Mouse (Mus musculus) kidney, adult 2 months (tissue): ENCODE measurements at regions not wholly inside any gene's neighbourhood (a gene's known extent, or its start where the extent isn't known, plus 50 kb on each side); places are given as distances from the start of the nearest gene placed in this dataset.

ENCODE experiments used
- DNase-seq: peaks from one replicate; pipeline ENCODE4 v3.0.0; 2021
- H3K27ac ChIP-seq: fragments of 200-500 bp; 2 replicates; pipeline ENCODE4 v1.5.1; 2012; ENCODE audit warnings: low read depth, low read length, control low read depth, inconsistent platforms; ENCODE audit not compliant: insufficient read depth
- H3K27me3 ChIP-seq: fragments of 200-500 bp; replicated peaks from 2 replicates; pipeline ENCODE4 v1.6.1; 2012; ENCODE audit warnings: mild to moderate bottlenecking, moderate library complexity, low read length, inconsistent platforms; ENCODE audit not compliant: control insufficient read depth, insufficient read depth
- H3K36me3 ChIP-seq: fragments of 200-500 bp; 2 replicates; pipeline ENCODE4 v1.6.1; 2012; ENCODE audit warnings: mild to moderate bottlenecking, moderate library complexity, low read length, inconsistent platforms; ENCODE audit not compliant: control insufficient read depth, insufficient read depth
- H3K4me1 ChIP-seq: fragments of 200-500 bp; 2 replicates; pipeline ENCODE4 v1.6.1; 2011; ENCODE audit warnings: low read length; ENCODE audit not compliant: control insufficient read depth, insufficient read depth
- H3K4me3 ChIP-seq: fragments of 200-500 bp; 2 replicates; pipeline ENCODE4 v1.5.1; 2011; ENCODE audit warnings: mild to moderate bottlenecking, low read depth, low read length, control low read depth; ENCODE audit not compliant: insufficient read depth
- CTCF ChIP-seq: fragments of 200-500 bp; conservative IDR thresholded peaks from 2 replicates; pipeline ENCODE4 v1.5.1; 2011; ENCODE audit warnings: low read depth, mild to moderate bottlenecking, control low read depth, low read length, moderate library complexity, mixed read lengths; ENCODE audit not compliant: insufficient read depth, insufficient read length
- POLR2A ChIP-seq: fragments of 200-500 bp; IDR thresholded peaks from one replicate; pipeline ENCODE4 v1.6.1; 2011; ENCODE audit warnings: low read depth, low read length, control low read depth
- WGBS: fragments of 180-500 bp; shearing (Covaris S2); methylation state at CpG from one replicate; pipeline ENCODE4 v1.1.7; 2018; 5-methylcytosine and 5-hydroxymethylcytosine counted together

GRCm38 (mm10) chr15:85678351-85678895, 56.4 kb upstream of the Ppara start:
- no peak for TF ChIP-seq CTCF
- no peak for TF ChIP-seq POLR2A
- Histone ChIP-seq H3K36me3 (peaks cover 1% of the 10 kb centered on the region; the same call in 1 of the 2 replicates), H3K27ac (peak overlapping the region; percentile 55), H3K27me3 (no peaks in the 10 kb centered on the region), H3K4me3 (no peak overlapping the region), H3K4me1 (peaks cover 52% of the 10 kb centered on the region)
- peak; percentile 73 for DNase-seq
- WGBS, result 28% methylated on average over 15 of the region's 15 CpGs

GRCm38 (mm10) chr15:85678981-85679708, 55.6 kb upstream of the Ppara start:
- no peak for TF ChIP-seq CTCF
- Histone ChIP-seq H3K4me3 (peak overlapping the region; percentile 29), H3K4me1 (peaks cover 56% of the 10 kb centered on the region), H3K36me3 (peaks cover 5% of the 10 kb centered on the region; the same call in 1 of the 2 replicates), H3K27me3 (no peaks in the 10 kb centered on the region), H3K27ac (peak overlapping the region; percentile 61)
- 37% methylated on average over 24 of the region's 24 CpGs for WGBS
- DNase-seq, result peak; percentile 51

GRCm38 (mm10) chr15:85679864-85680428, 54.8 kb upstream of the Ppara start:
- WGBS, result 30% methylated on average over 10 of the region's 10 CpGs
- H3K4me1 ChIP-seq, result peaks cover 61% of the 10 kb centered on the region
- peaks cover 11% of the 10 kb centered on the region; the same call in 1 of the 2 replicates for H3K36me3 ChIP-seq
- peak overlapping the region; percentile 56; the same call in 1 of the 2 replicates for H3K27ac ChIP-seq
- no peaks in the 10 kb centered on the region for H3K27me3 ChIP-seq
- no peak overlapping the region for H3K4me3 ChIP-seq
- TF ChIP-seq CTCF, result no peak
- TF ChIP-seq POLR2A, result no peak
- DNase-seq, result no peak

GRCm38 (mm10) chr15:85680460-85681224, 54.1 kb upstream of the Ppara start:
- Histone ChIP-seq H3K36me3 (peaks cover 11% of the 10 kb centered on the region; the same call in 1 of the 2 replicates), H3K27me3 (no peaks in the 10 kb centered on the region), H3K4me3 (0 out of 2 replicates have a peak overlapping the region, but pooled peaks have one; percentile 7), H3K27ac (peak overlapping the region; percentile 75), H3K4me1 (peaks cover 66% of the 10 kb centered on the region)
- DNase-seq, result peak; percentile 59
- 17% methylated on average over 13 of the region's 13 CpGs for WGBS
- TF ChIP-seq POLR2A, result no peak

DNA sequence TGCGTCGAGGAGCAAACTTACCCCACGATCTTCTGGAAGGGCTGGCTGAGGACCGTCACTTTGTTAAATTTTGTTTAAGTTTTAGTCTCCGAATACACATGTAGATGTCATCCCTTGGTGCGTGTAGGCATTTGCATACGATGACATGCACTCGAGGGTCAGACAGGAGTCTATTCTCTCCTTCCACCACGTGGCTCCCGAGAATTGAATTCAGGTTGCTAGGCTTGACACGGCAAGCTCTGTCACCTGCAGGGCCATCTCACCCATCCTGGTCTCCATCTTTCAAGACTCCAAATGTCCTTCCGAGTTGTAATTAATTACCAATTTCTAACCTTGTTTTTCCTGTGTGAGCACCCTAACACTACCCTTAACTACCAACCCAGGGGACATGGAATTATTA, 52.7 kb upstream of the Ppara start:
- Histone ChIP-seq H3K27ac (peak overlapping the region; percentile 2), H3K4me3 (no peak overlapping the region), H3K4me1 (peaks cover 67% of the 10 kb centered on the region), H3K27me3 (no peaks in the 10 kb centered on the region), H3K36me3 (peaks cover 11% of the 10 kb centered on the region; the same call in 1 of the 2 replicates)
- WGBS, result 36% methylated on average over 12 of the region's 12 CpGs
- TF ChIP-seq CTCF (no peak), POLR2A (no peak)
- DNase-seq, result no peak

DNA sequence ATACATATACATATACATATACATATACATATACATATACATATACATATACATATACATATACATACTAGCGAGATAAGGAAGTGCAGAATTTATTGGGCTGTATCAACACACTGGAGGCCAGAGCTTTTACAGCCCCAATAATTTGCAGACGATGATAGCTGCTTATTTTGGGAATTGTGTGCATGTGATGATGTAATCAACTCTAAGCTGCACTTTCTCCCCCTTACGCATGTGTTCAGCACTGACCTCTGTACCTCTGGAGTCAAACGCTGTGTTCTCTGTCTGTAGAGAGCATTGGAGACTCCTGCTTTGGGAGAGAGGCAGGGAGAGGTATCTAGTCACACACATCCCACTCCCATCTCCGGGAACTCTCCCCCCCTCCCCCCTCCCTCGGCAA, 52.0 kb upstream of the Ppara start:
- peaks cover 66% of the 10 kb centered on the region for H3K4me1 ChIP-seq

More for the DNA sequence above, 52.0 kb upstream of the Ppara start:
- Histone ChIP-seq H3K36me3 (peaks cover 11% of the 10 kb centered on the region; the same call in 1 of the 2 replicates), H3K4me3 (no peak overlapping the region), H3K27me3 (no peaks in the 10 kb centered on the region), H3K27ac (no peak overlapping the region; the same call in 1 of the 2 replicates)
- TF ChIP-seq POLR2A, result no peak
- TF ChIP-seq CTCF, result no peak
- 22% methylated on average over 6 of the region's 6 CpGs for WGBS
- no peak for DNase-seq
